Comparison of ENCODE assay signal across 13 mouse cellular contexts in genomic region chr5:144491308-144491707, GRCm38 (mm10). TPM values are rescaled to one million over a fixed set of nuclear protein-coding genes. Genes with fewer than 3 reads are reported as not detected.
DNase-seq lines count a peak whose midpoint lies in the region; ATAC-seq and TF ChIP-seq lines count a peak whose summit lies in the region.
"Had no signal": no experiment of that assay in that cellular context is flagged by ENCODE, and none has a peak within 500 bp of the region (broad histone marks: within the 10 kb centered on the region; RNA-seq: fewer than 3 reads in every experiment).

No protein-coding gene starts in this region.

- no peak overlapping the region for H3K9ac ChIP-seq in hindbrain, embryonic 14.5 days
- H3K9ac ChIP-seq in hindbrain, postnatal 0 days (replicated peaks; ENCODE audit: low read length), result no peak overlapping the region
- H3K9ac ChIP-seq in forebrain, postnatal 0 days, result no peak overlapping the region
- H3K9ac ChIP-seq: liver, embryonic 13.5 days; midbrain, embryonic 13.5 days; stomach, embryonic 15.5 days had no signal

- no peaks in the 10 kb centered on the region for H3K9me3 ChIP-seq in hindbrain, embryonic 14.5 days (ENCODE audit: control insufficient read depth, low read length)
- H3K9me3 ChIP-seq in hindbrain, postnatal 0 days (ENCODE audit: low read length), result no peaks in the 10 kb centered on the region
- 0 out of 2 replicates have a peak, but pooled peaks cover 4% of the 10 kb centered on the region for H3K9me3 ChIP-seq in forebrain, postnatal 0 days (ENCODE audit: low read length)
- H3K9me3 ChIP-seq: midbrain, embryonic 13.5 days; stomach, embryonic 15.5 days had no signal

- peak; percentile 35 for DNase-seq in hindbrain, embryonic 14.5 days (ENCODE audit: low spot score)
- DNase-seq in hindbrain, postnatal 0 days (ENCODE audit: low spot score), result no peak
- DNase-seq in testis, postnatal 10 days (ENCODE audit: low spot score), result peak; percentile 49
- no peak for DNase-seq in testis, postnatal 14 days (ENCODE audit: low spot score)
- DNase-seq in embryo, embryonic 11 days, result peak; percentile 44
- DNase-seq in yolk sac, embryonic 10.5 days (ENCODE audit: low spot score), result peak; percentile 10
- DNase-seq in forebrain, postnatal 0 days, result no peak
- no peak for DNase-seq in gastrocnemius, postnatal 4 days (ENCODE audit: low spot score in 2 of 2)
- DNase-seq: liver, embryonic 13.5 days had no signal

- H3K4me2 ChIP-seq in hindbrain, embryonic 14.5 days (replicated peaks), result no peak overlapping the region
- H3K4me2 ChIP-seq in hindbrain, postnatal 0 days (ENCODE audit: low read depth, low read length), result no peak overlapping the region
- no peak overlapping the region for H3K4me2 ChIP-seq in forebrain, postnatal 0 days (ENCODE audit: low read depth)
- H3K4me2 ChIP-seq: liver, embryonic 13.5 days; midbrain, embryonic 13.5 days; stomach, embryonic 15.5 days had no signal

- ATAC-seq in hindbrain, embryonic 14.5 days (ENCODE audit: low FRiP score), result no peak
- no peak for ATAC-seq in hindbrain, postnatal 0 days
- ATAC-seq in forebrain, postnatal 0 days, result no peak
- ATAC-seq: midbrain, embryonic 13.5 days had no signal

- no peaks in the 10 kb centered on the region for H3K4me1 ChIP-seq in hindbrain, embryonic 14.5 days (replicated peaks; ENCODE audit: control insufficient read depth, insufficient read depth, low read length)
- H3K4me1 ChIP-seq in hindbrain, postnatal 0 days (ENCODE audit: insufficient read depth, low read length), result no peaks in the 10 kb centered on the region
- H3K4me1 ChIP-seq in forebrain, postnatal 0 days (ENCODE audit: insufficient read depth), result no peaks in the 10 kb centered on the region
- H3K4me1 ChIP-seq: liver, embryonic 13.5 days; midbrain, embryonic 13.5 days; stomach, embryonic 15.5 days had no signal

- no peak overlapping the region for H3K27ac ChIP-seq in hindbrain, embryonic 14.5 days
- no peak overlapping the region for H3K27ac ChIP-seq in hindbrain, postnatal 0 days
- no peak overlapping the region for H3K27ac ChIP-seq in forebrain, postnatal 0 days (ENCODE audit: low read depth, low read length)
- H3K27ac ChIP-seq: layer of hippocampus, adult 2 months; liver, embryonic 13.5 days; midbrain, embryonic 13.5 days; stomach, embryonic 15.5 days had no signal

- H3K27me3 ChIP-seq in hindbrain, embryonic 14.5 days (ENCODE audit: control insufficient read depth, insufficient read depth, low read length), result no peaks in the 10 kb centered on the region
- no peaks in the 10 kb centered on the region for H3K27me3 ChIP-seq in hindbrain, postnatal 0 days (ENCODE audit: insufficient read depth, low read length)
- H3K27me3 ChIP-seq in forebrain, postnatal 0 days (ENCODE audit: insufficient read depth, low read length), result no peaks in the 10 kb centered on the region
- H3K27me3 ChIP-seq: liver, embryonic 13.5 days; midbrain, embryonic 13.5 days; stomach, embryonic 15.5 days had no signal

- WGBS in hindbrain, embryonic 14.5 days, result 16% methylated on average over 6 of the region's 6 CpGs
- WGBS in hindbrain, postnatal 0 days, result 22% methylated on average over 6 of the region's 6 CpGs
- 24% methylated on average over 6 of the region's 6 CpGs for WGBS in forebrain, postnatal 0 days

- no peak for TF ChIP-seq CTCF in hindbrain, postnatal 0 days (IDR thresholded peaks at IDR 0.05; ENCODE audit: low read depth)
- no peak for TF ChIP-seq CTCF in forebrain, postnatal 0 days (IDR thresholded peaks at IDR 0.05; ENCODE audit: low read depth)

- H3K4me3 ChIP-seq in hindbrain, embryonic 14.5 days (replicated peaks; ENCODE audit: low read length), result no peak overlapping the region
- H3K4me3 ChIP-seq in hindbrain, postnatal 0 days (ENCODE audit: low read length), result no peak overlapping the region
- no peak overlapping the region for H3K4me3 ChIP-seq in forebrain, postnatal 0 days (ENCODE audit: low read depth, low read length)
- H3K4me3 ChIP-seq: layer of hippocampus, adult 2 months; liver, embryonic 13.5 days; midbrain, embryonic 13.5 days; stomach, embryonic 15.5 days had no signal

- H3K36me3 ChIP-seq in hindbrain, embryonic 14.5 days (replicated peaks; ENCODE audit: control insufficient read depth, insufficient read depth), result no peaks in the 10 kb centered on the region
- no peaks in the 10 kb centered on the region for H3K36me3 ChIP-seq in hindbrain, postnatal 0 days (ENCODE audit: insufficient read depth, low read length)
- no peaks in the 10 kb centered on the region for H3K36me3 ChIP-seq in forebrain, postnatal 0 days (ENCODE audit: insufficient read depth)
- H3K36me3 ChIP-seq: liver, embryonic 13.5 days; midbrain, embryonic 13.5 days; stomach, embryonic 15.5 days had no signal

RNA-seq across cellular contexts. Expression of gene Nptx2, which starts 54.4 kb away (rescaled TPM):
- polyA plus RNA-seq in hindbrain, embryonic 14.5 days (2014; fragmentation: Nextera tagmentation; extraction: Ambion mirVana), result 8.1 and 9.3 TPM in 2 replicates
- 36.1 and 38.2 TPM in 2 replicates for total RNA-seq in hindbrain, postnatal 0 days (2014; rRNA removed)
- polyA plus RNA-seq in hindbrain, postnatal 0 days (2015; fragmentation: Nextera tagmentation; extraction: Ambion mirVana), result 7.6 and 7.8 TPM in 2 replicates
- 22.5 and 33.1 TPM in 2 replicates for total RNA-seq in forebrain, postnatal 0 days (2014; rRNA removed)
- 5.1 and 6.9 TPM in 2 replicates for polyA plus RNA-seq in forebrain, postnatal 0 days (2015; fragmentation: Nextera tagmentation; extraction: Ambion mirVana)
- total RNA-seq in gastrocnemius, postnatal 4 days (2021), result under 1 TPM; 0.36 to 0.59 TPM
- total RNA-seq: gastrocnemius, adult 18-20 months had no signal

Comparison
In these comparisons a context has a peak if more than half of its experiments do, and no peak if none do; other contexts are left out.
1. DNase-seq: peak in hindbrain, embryonic 14.5 days (single experiment), testis, postnatal 10 days (single experiment), embryo, embryonic 11 days (single experiment) and yolk sac, embryonic 10.5 days (single experiment); none in hindbrain, postnatal 0 days (single experiment), testis, postnatal 14 days (single experiment), forebrain, postnatal 0 days (single experiment) and gastrocnemius, postnatal 4 days (0 of 2).
2. RNA of gene Nptx2, which starts 54.4 kb away (total RNA-seq): 36.1 to 38.2 TPM in hindbrain, postnatal 0 days and 22.5 to 33.1 TPM in forebrain, postnatal 0 days; 0.36 to 0.59 TPM in gastrocnemius, postnatal 4 days; every median in the first group is over 10 times any median in the second.